Mouse (Mus musculus) large intestine, adult 2 months (tissue): ENCODE data around the gene Coil. TPM values are rescaled to one million over a fixed set of nuclear protein-coding genes. Genes with fewer than 3 reads are reported as not detected.

Source experiments
- DNase-seq: peaks from one replicate; pipeline ENCODE4 v3.0.0-alpha.2; 2012; ENCODE audit warnings: low read depth, low spot score
- WGBS: fragments of 180-500 bp; shearing (Covaris S2); methylation state at CpG from one replicate; pipeline ENCODE4 v1.1.7; 2018; 5-methylcytosine and 5-hydroxymethylcytosine counted together
- polyA plus RNA-seq: library from polyadenylated mRNA; depleted of rRNA; stranded (reverse); fragments of >200 nt; gene quantifications from 2 replicates; pipeline ENCODE4 v1.2.3, GENCODE M21; 2012; rRNA removed

Coil gene
- 2.5 and 4.0 TPM in 2 replicates for polyA plus RNA-seq

GRCm38 (mm10) chr11:88970202-88970732, at the start of gene Coil:
Gene Coil (plus strand): TSS chr11:88970252.
- DNase-seq, result no peak
- WGBS, result 33% methylated on average over 2 of the region's 2 CpGs

GRCm38 (mm10) chr11:88926566-88926965, 43.5 kb upstream of the Coil start:
- no peak for DNase-seq
- 89% methylated on average over 5 of the region's 5 CpGs for WGBS

GRCm38 (mm10) chr11:88931692-88932530, 38.1 kb upstream of the Coil start:
- DNase-seq, result no peak
- WGBS, result 86% methylated on average over 14 of the region's 14 CpGs

- no peak for DNase-seq
- WGBS, result 94% methylated on average over 9 of the region's 9 CpGs
Measured at GRCm38 (mm10) chr11:88933030-88933429, 37.0 kb upstream of the Coil start.

- 93% methylated on average over 19 of the region's 19 CpGs for WGBS
- no peak for DNase-seq
Measured at GRCm38 (mm10) chr11:88934089-88935000, 35.7 kb upstream of the Coil start.

GRCm38 (mm10) chr11:88937886-88938285, 32.2 kb upstream of the Coil start:
- WGBS, result 82% methylated on average over 2 of the region's 2 CpGs
- DNase-seq, result no peak

- no peak for DNase-seq
- WGBS, result 97% methylated on average over 2 of the region's 2 CpGs
Measured at GRCm38 (mm10) chr11:88938770-88939169, 31.3 kb upstream of the Coil start.

- DNase-seq, result no peak
- WGBS, result 92% methylated on average over 4 of the region's 4 CpGs
Measured at GRCm38 (mm10) chr11:88939634-88940033, 30.4 kb upstream of the Coil start.

GRCm38 (mm10) chr11:88941489-88941888, 28.6 kb upstream of the Coil start:
- 86% methylated on average over 12 of the region's 12 CpGs for WGBS

GRCm38 (mm10) chr11:88945971-88946585, 24.0 kb upstream of the Coil start:
- WGBS, result 80% methylated on average over 8 of the region's 8 CpGs
- DNase-seq, result no peak

More at GRCm38 (mm10) chr11:88941489-88941888, 28.6 kb upstream of the Coil start:
- no peak for DNase-seq

- whole genome bisulfite sequencing, result 76% methylated on average over 8 of the region's 8 CpGs
Measured at GRCm38 (mm10) chr11:88948896-88949295, 21.2 kb upstream of the Coil start.

GRCm38 (mm10) chr11:88949802-88950639, 20.0 kb upstream of the Coil start:
- WGBS, result 80% methylated on average over 8 of the region's 8 CpGs
- no peak for DNase-seq

More at GRCm38 (mm10) chr11:88948896-88949295, 21.2 kb upstream of the Coil start:
- DNase-seq, result no peak

- DNase-seq, result no peak
- 64% methylated on average over 13 of the region's 13 CpGs for WGBS
Measured at GRCm38 (mm10) chr11:88950640-88951250, 19.3 kb upstream of the Coil start.

- no peak for DNase-seq
Measured at GRCm38 (mm10) chr11:88951576-88951975, 18.5 kb upstream of the Coil start.

GRCm38 (mm10) chr11:88952117-88952516, 17.9 kb upstream of the Coil start:
- WGBS, result 93% methylated on average over 5 of the region's 5 CpGs
- DNase-seq, result no peak

More at GRCm38 (mm10) chr11:88951576-88951975, 18.5 kb upstream of the Coil start:
- WGBS, result 94% methylated on average over 2 of the region's 2 CpGs

- DNase-seq, result no peak
- 59% methylated on average over 3 of the region's 3 CpGs for WGBS
Measured at GRCm38 (mm10) chr11:88953582-88953981, 16.5 kb upstream of the Coil start.

GRCm38 (mm10) chr11:88954803-88955202, 15.2 kb upstream of the Coil start:
- under 1% methylated on average over 4 of the region's 4 CpGs for WGBS
- no peak for DNase-seq

GRCm38 (mm10) chr11:88955217-88955969, 14.7 kb upstream of the Coil start, which contains the start of gene Scpep1:
Gene Scpep1 (minus strand): TSS chr11:88955465.
- 3% methylated on average over 34 of the region's 34 CpGs for WGBS
- DNase-seq, result peak; percentile 87
